Mouse (Mus musculus): ENCODE measurements around the gene Gbp2. TPM values are rescaled to one million over a fixed set of nuclear protein-coding genes. Genes with fewer than 3 reads are reported as not detected.

The Gbp2 gene
- polyA plus RNA-seq, 1 experiment: 0.82 TPM

DNA sequence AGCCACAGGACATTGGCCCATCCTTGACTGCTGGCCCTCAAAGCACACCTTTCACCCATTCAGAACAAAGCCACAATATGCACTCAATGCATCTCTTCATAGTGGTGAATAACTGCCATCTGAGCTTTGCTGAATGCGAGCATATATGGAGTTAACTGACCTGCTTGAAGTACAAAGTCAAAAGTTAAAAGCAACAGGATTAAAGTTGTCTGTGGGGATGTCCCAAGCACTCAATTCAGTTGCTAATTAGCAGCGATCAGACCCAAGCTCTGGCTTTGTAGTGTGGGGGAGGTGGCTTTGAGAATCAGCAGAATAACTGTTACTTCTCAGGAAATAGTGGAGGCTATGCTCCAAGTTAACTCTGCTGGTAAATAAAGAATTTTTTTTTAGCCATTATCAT is 29.8 kb downstream of the Gbp2 start:
- Histone ChIP-seq H3K36me3 (ENCODE audit: control insufficient read depth, insufficient read depth) (no peaks in the 10 kb centered on the region), H3K4me3 (no peak overlapping the region), H3ac (ENCODE audit: control insufficient read depth, insufficient read length) (no peak overlapping the region), H3K4me2 (ENCODE audit: low read depth) (no peak overlapping the region), H3K27me3 (ENCODE audit: control insufficient read depth, insufficient read depth, insufficient read length) (no peaks in the 10 kb centered on the region), H3K79me2 (ENCODE audit: control insufficient read depth, insufficient read depth) (no peaks in the 10 kb centered on the region)
- TF ChIP-seq MYOD1 (IDR thresholded peaks at IDR 0.05; ENCODE audit: control insufficient read depth in 1 of 3, insufficient read length in 2 of 3, low read depth in 2 of 3): no peak
- TF ChIP-seq MAX (IDR thresholded peaks at IDR 0.05; ENCODE audit: low read depth): no peak
- no peak for TF ChIP-seq TCF3 (IDR thresholded peaks at IDR 0.05; ENCODE audit: insufficient read length, low read depth)
- no peak for TF ChIP-seq USF1 (IDR thresholded peaks at IDR 0.05; ENCODE audit: low read depth)
- TF ChIP-seq MYOG (IDR thresholded peaks at IDR 0.05; ENCODE audit: control insufficient read depth in 1 of 3, insufficient read depth in 1 of 3, insufficient read length in 2 of 3, low read depth in 2 of 3): no peak
- no peak for TF ChIP-seq CEBPB (IDR thresholded peaks at IDR 0.05; ENCODE audit: insufficient read depth, poor library complexity, severe bottlenecking)
- TF ChIP-seq REST (IDR thresholded peaks at IDR 0.05; ENCODE audit: insufficient read depth, insufficient read length): no peak
- no peak for TF ChIP-seq POLR2A (IDR thresholded peaks at IDR 0.05; ENCODE audit: insufficient read length, low read depth)
- no peak for TF ChIP-seq SRF (IDR thresholded peaks at IDR 0.05; ENCODE audit: control insufficient read depth, insufficient read length, low read depth)
- TF ChIP-seq E2F4 (IDR thresholded peaks at IDR 0.05; ENCODE audit: insufficient read depth): no peak
- TF ChIP-seq POLR2AphosphoS2 (IDR thresholded peaks at IDR 0.05; ENCODE audit: insufficient read length, low read depth): no peak
- TF ChIP-seq TCF12 (IDR thresholded peaks at IDR 0.05; ENCODE audit: insufficient read depth, poor library complexity, severe bottlenecking): no peak

DNA sequence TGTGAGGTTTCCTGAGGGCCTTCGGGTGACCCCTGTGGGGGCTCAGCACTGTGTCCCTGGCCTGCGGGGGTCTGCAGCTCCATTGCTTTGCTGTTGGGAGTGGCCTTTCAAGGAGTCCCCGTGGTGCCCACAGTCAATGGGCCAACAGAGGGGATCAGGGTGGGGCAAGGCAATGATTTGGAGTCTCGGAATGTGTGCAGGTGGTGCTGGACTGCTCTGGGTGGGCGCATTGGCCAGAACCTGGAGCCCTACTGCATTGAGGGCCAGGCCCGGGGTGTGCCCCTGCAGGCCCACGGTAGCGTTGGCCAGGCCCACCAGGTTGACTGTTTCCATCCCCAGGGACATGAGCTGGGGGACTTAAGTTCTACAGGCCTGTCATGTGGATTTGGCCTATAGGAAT is 44.3 kb downstream of the Gbp2 start:
- Histone ChIP-seq H3K36me3 (ENCODE audit: control insufficient read depth, insufficient read depth) (no peaks in the 10 kb centered on the region), H3K79me2 (ENCODE audit: control insufficient read depth, insufficient read depth) (no peaks in the 10 kb centered on the region), H3K4me2 (ENCODE audit: low read depth) (no peak overlapping the region), H3K4me3 (no peak overlapping the region), H3ac (ENCODE audit: control insufficient read depth, insufficient read length) (no peak overlapping the region), H3K27me3 (ENCODE audit: control insufficient read depth, insufficient read depth, insufficient read length) (no peaks in the 10 kb centered on the region)
- no peak for TF ChIP-seq TCF3 (IDR thresholded peaks at IDR 0.05; ENCODE audit: insufficient read length, low read depth)
- no peak for TF ChIP-seq POLR2A (IDR thresholded peaks at IDR 0.05; ENCODE audit: insufficient read length, low read depth)
- no peak for TF ChIP-seq SRF (IDR thresholded peaks at IDR 0.05; ENCODE audit: control insufficient read depth, insufficient read length, low read depth)
- TF ChIP-seq MYOG (IDR thresholded peaks at IDR 0.05; ENCODE audit: control insufficient read depth in 1 of 3, insufficient read depth in 1 of 3, insufficient read length in 2 of 3, low read depth in 2 of 3): no peak
- TF ChIP-seq USF1 (IDR thresholded peaks at IDR 0.05; ENCODE audit: low read depth): no peak
- no peak for TF ChIP-seq E2F4 (IDR thresholded peaks at IDR 0.05; ENCODE audit: insufficient read depth)
- TF ChIP-seq REST (IDR thresholded peaks at IDR 0.05; ENCODE audit: insufficient read depth, insufficient read length): no peak
- TF ChIP-seq CEBPB (IDR thresholded peaks at IDR 0.05; ENCODE audit: insufficient read depth, poor library complexity, severe bottlenecking): no peak
- no peak for TF ChIP-seq POLR2AphosphoS2 (IDR thresholded peaks at IDR 0.05; ENCODE audit: insufficient read length, low read depth)
- no peak for TF ChIP-seq MAX (IDR thresholded peaks at IDR 0.05; ENCODE audit: low read depth)
- TF ChIP-seq MYOD1 (IDR thresholded peaks at IDR 0.05; ENCODE audit: control insufficient read depth in 1 of 3, insufficient read length in 2 of 3, low read depth in 2 of 3): no peak
- TF ChIP-seq TCF12 (IDR thresholded peaks at IDR 0.05; ENCODE audit: insufficient read depth, poor library complexity, severe bottlenecking): no peak

DNA sequence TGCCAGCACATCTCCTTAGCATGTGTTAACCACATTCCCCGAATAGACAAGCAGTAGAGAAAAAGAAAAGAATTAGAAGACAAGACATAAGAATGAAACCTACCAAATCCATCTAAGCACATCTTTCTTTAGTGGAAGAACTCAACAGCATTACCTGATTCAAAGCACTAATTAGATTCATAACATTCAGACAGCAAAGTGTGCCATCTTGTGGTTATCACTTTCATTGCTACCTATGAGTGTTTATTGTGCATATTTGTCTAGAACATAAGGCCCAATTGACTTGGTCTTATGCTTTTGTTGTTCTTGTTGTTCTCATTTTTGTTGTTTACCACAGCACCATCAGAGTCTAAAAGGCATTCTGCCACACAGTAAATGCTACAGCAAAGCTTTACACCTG is 54.2 kb downstream of the Gbp2 start:
- Histone ChIP-seq H3K4me3 (no peak overlapping the region), H3K4me2 (ENCODE audit: low read depth) (no peak overlapping the region), H3ac (ENCODE audit: control insufficient read depth, insufficient read length) (no peak overlapping the region), H3K36me3 (ENCODE audit: control insufficient read depth, insufficient read depth) (no peaks in the 10 kb centered on the region), H3K27me3 (ENCODE audit: control insufficient read depth, insufficient read depth, insufficient read length) (no peaks in the 10 kb centered on the region), H3K79me2 (ENCODE audit: control insufficient read depth, insufficient read depth) (no peaks in the 10 kb centered on the region)
- TF ChIP-seq SRF (IDR thresholded peaks at IDR 0.05; ENCODE audit: control insufficient read depth, insufficient read length, low read depth) (no peak), E2F4 (IDR thresholded peaks at IDR 0.05; ENCODE audit: insufficient read depth) (no peak), REST (IDR thresholded peaks at IDR 0.05; ENCODE audit: insufficient read depth, insufficient read length) (no peak), MAX (IDR thresholded peaks at IDR 0.05; ENCODE audit: low read depth) (no peak), USF1 (IDR thresholded peaks at IDR 0.05; ENCODE audit: low read depth) (no peak), CEBPB (IDR thresholded peaks at IDR 0.05; ENCODE audit: insufficient read depth, poor library complexity, severe bottlenecking) (no peak), MYOD1 (IDR thresholded peaks at IDR 0.05; ENCODE audit: control insufficient read depth in 1 of 3, insufficient read length in 2 of 3, low read depth in 2 of 3) (no peak), MYOG (IDR thresholded peaks at IDR 0.05; ENCODE audit: control insufficient read depth in 1 of 3, insufficient read depth in 1 of 3, insufficient read length in 2 of 3, low read depth in 2 of 3) (no peak)

Other genes with a start within 250 kb of the Gbp2 start
- gene Pdlim5, start 224.9 kb upstream of the Gbp2 start, polyA plus RNA-seq (2012; fragmentation: generic; extraction: Trizol): 63.4 TPM
- not detected for gene Gbp5, start 126.6 kb upstream of the Gbp2 start, polyA plus RNA-seq (2012; fragmentation: generic; extraction: Trizol)
- gene Gbp7, start 90.3 kb upstream of the Gbp2 start, polyA plus RNA-seq (2012; fragmentation: generic; extraction: Trizol): 0.05 TPM
- gene Gbp3, start 60.6 kb upstream of the Gbp2 start, polyA plus RNA-seq (2012; fragmentation: generic; extraction: Trizol): 0.11 TPM
- 0.22 TPM for gene Gbp2b, start 25.8 kb upstream of the Gbp2 start, polyA plus RNA-seq (2012; fragmentation: generic; extraction: Trizol)
- 1.9 TPM for gene Kyat3, start 80.4 kb downstream of the Gbp2 start, polyA plus RNA-seq (2012; fragmentation: generic; extraction: Trizol)
- 21.6 TPM for gene Gtf2b, start 144.4 kb downstream of the Gbp2 start, polyA plus RNA-seq (2012; fragmentation: generic; extraction: Trizol)